Mouse (Mus musculus): ENCODE measurements around the gene Gpr179.

Gpr179 gene

GRCm38 (mm10) chr11:97289276-97290230, 62.3 kb downstream of the Gpr179 start:
- intact Hi-C loops (cut with DNase I) = no loop called here

GRCm38 (mm10) chr11:97287643-97288042, 64.2 kb downstream of the Gpr179 start:
- intact Hi-C loops (cut with DNase I) = no loop called here

- intact Hi-C loops (cut with DNase I) = no loop called here
Observed at GRCm38 (mm10) chr11:97286973-97287372, 64.9 kb downstream of the Gpr179 start.

GRCm38 (mm10) chr11:97285852-97286775, 65.8 kb downstream of the Gpr179 start:
- intact Hi-C loops (cut with DNase I) = no loop called here

- intact Hi-C loops (cut with DNase I) = no loop called here
Observed at GRCm38 (mm10) chr11:97284854-97285253, 67.0 kb downstream of the Gpr179 start.

- intact Hi-C loops (cut with DNase I) = no loop called here
Observed at GRCm38 (mm10) chr11:97282179-97282578, 69.7 kb downstream of the Gpr179 start.

All from adrenal gland (tissue).